ENCODE assay signal across 7 mouse cellular contexts in genomic region chr9:94668589-94668988, GRCm38 (mm10). TPM values are rescaled to one million over a fixed set of nuclear protein-coding genes. Genes with fewer than 3 reads are reported as not detected.
A peak's percentile ranks its signal among the peaks of the same experiment; 100 is the strongest.
DNase-seq lines count a peak whose midpoint lies in the region; ATAC-seq and TF ChIP-seq lines count a peak whose summit lies in the region.

No protein-coding gene starts in this region.

- no peak overlapping the region for H3K4me3 ChIP-seq in intestine, postnatal 0 days (ENCODE audit: low read depth, low read length)
- no peak overlapping the region for H3K4me3 ChIP-seq in intestine, embryonic 16.5 days (ENCODE audit: low read length)

- WGBS in intestine, postnatal 0 days = 43% methylated on average over 7 of the region's 7 CpGs
- 52% methylated on average over 7 of the region's 7 CpGs for WGBS in intestine, embryonic 16.5 days

- H3K9ac ChIP-seq in intestine, postnatal 0 days (ENCODE audit: low read depth, low read length) = no peak overlapping the region
- H3K9ac ChIP-seq in intestine, embryonic 16.5 days (ENCODE audit: low read depth, low read length) = no peak overlapping the region

- no peaks in the 10 kb centered on the region for H3K4me1 ChIP-seq in intestine, postnatal 0 days (replicated peaks; ENCODE audit: control insufficient read depth, insufficient read depth, low read length)
- no peaks in the 10 kb centered on the region for H3K4me1 ChIP-seq in intestine, embryonic 16.5 days (ENCODE audit: control insufficient read depth, insufficient read depth, low read length)

- no peak for ATAC-seq in intestine, postnatal 0 days
- ATAC-seq in intestine, embryonic 16.5 days = no peak
- ATAC-seq in frontal cortex, adult (ENCODE audit: low TSS enrichment) = peak; percentile 85

- H3K27ac ChIP-seq in intestine, postnatal 0 days (ENCODE audit: low read depth, low read length) = no peak overlapping the region
- no peak overlapping the region for H3K27ac ChIP-seq in intestine, embryonic 16.5 days (ENCODE audit: low read length)

- no peaks in the 10 kb centered on the region for H3K27me3 ChIP-seq in intestine, postnatal 0 days (replicated peaks; ENCODE audit: control insufficient read depth, insufficient read depth, low read length)
- H3K27me3 ChIP-seq in intestine, embryonic 16.5 days (replicated peaks; ENCODE audit: control insufficient read depth, insufficient read depth, low read length) = no peaks in the 10 kb centered on the region

- TF ChIP-seq CTCF in intestine, postnatal 0 days (IDR thresholded peaks at IDR 0.05; ENCODE audit: low read depth) = peak; percentile 26; the same call in 1 of the 2 replicates

- intact Hi-C loops in left cerebral cortex, postnatal 4 days (cut with DNase I) = no loop called here

- H3K36me3 ChIP-seq in intestine, postnatal 0 days (ENCODE audit: control insufficient read depth, insufficient read depth) = no peaks in the 10 kb centered on the region
- H3K36me3 ChIP-seq in intestine, embryonic 16.5 days (ENCODE audit: control insufficient read depth, insufficient read depth, low read length) = no peaks in the 10 kb centered on the region

- H3K9me3 ChIP-seq in intestine, postnatal 0 days (ENCODE audit: control insufficient read depth) = no peaks in the 10 kb centered on the region
- no peaks in the 10 kb centered on the region for H3K9me3 ChIP-seq in intestine, embryonic 16.5 days (ENCODE audit: control insufficient read depth, low read length)

- H3K4me2 ChIP-seq in intestine, postnatal 0 days (replicated peaks; ENCODE audit: low read depth) = no peak overlapping the region
- H3K4me2 ChIP-seq in intestine, embryonic 16.5 days (ENCODE audit: low read depth, low read length) = no peak overlapping the region

- peak; percentile 73 for DNase-seq in T-cell, adult 2 months (ENCODE audit: low spot score)
- peak; percentile 29 for DNase-seq in left cerebral cortex, postnatal 4 days
- peak; percentile 49 for DNase-seq in right cerebral cortex, postnatal 25 days
- no peak for DNase-seq in kidney, adult 8-10 months

RNA-seq across cellular contexts. Expression of gene Slc9a9, which starts 1.1 kb away (rescaled TPM):
- 1.0 and 1.2 TPM in 2 replicates for polyA plus RNA-seq in intestine, postnatal 0 days (2015; fragmentation: Nextera tagmentation; extraction: Ambion mirVana)
- polyA plus RNA-seq in intestine, embryonic 16.5 days (2015; fragmentation: Nextera tagmentation; extraction: Ambion mirVana) = 2.3 TPM in 2 replicates
- 10 to 100 TPM; 11.0 to 11.9 TPM for total RNA-seq in left cerebral cortex, postnatal 4 days (2021)

Comparison
In these comparisons a context has a peak if more than half of its experiments do, and no peak if none do; other contexts are left out.
1. DNase-seq: peak in T-cell, adult 2 months (single experiment), left cerebral cortex, postnatal 4 days (single experiment) and right cerebral cortex, postnatal 25 days (single experiment); none in kidney, adult 8-10 months (0 of 2).